In genomic region chr4:133015710-133016651, GRCm38 (mm10) we compare ENCODE assay signal across 8 mouse cellular contexts. TPM values are rescaled to one million over a fixed set of nuclear protein-coding genes. Genes with fewer than 3 reads are reported as not detected.
DNase-seq lines count a peak whose midpoint lies in the region; ATAC-seq and TF ChIP-seq lines count a peak whose summit lies in the region.

No protein-coding gene starts in this region.

- H3K4me3 ChIP-seq in embryonic facial prominence, embryonic 13.5 days, result peak overlapping the region; percentile 91; the same call in 1 of the 2 replicates
- no peak overlapping the region for H3K4me3 ChIP-seq in intestine, postnatal 0 days (ENCODE audit: low read depth, low read length)
- no peak overlapping the region for H3K4me3 ChIP-seq in stomach, embryonic 14.5 days (ENCODE audit: low read depth, low read length)

- no peaks in the 10 kb centered on the region for H3K9me3 ChIP-seq in embryonic facial prominence, embryonic 13.5 days
- no peaks in the 10 kb centered on the region for H3K9me3 ChIP-seq in intestine, postnatal 0 days (ENCODE audit: control insufficient read depth)
- H3K9me3 ChIP-seq in stomach, embryonic 14.5 days (ENCODE audit: control insufficient read depth, low read depth, low read length), result no peaks in the 10 kb centered on the region

- intact Hi-C loops in gastrocnemius, postnatal 14 days (cut with DNase I; ENCODE audit: low total_unique reads), result no loop called here
- intact Hi-C loops in gastrocnemius, postnatal 36 days (cut with DNase I), result loop anchor here (2.0 kb wide), 1 partner anchor 21 kb away; no protein-coding TSS in a partner anchor

- H3K36me3 ChIP-seq in embryonic facial prominence, embryonic 13.5 days, result no peaks in the 10 kb centered on the region
- peaks cover 3% of the 10 kb centered on the region; the same call in 1 of the 2 replicates for H3K36me3 ChIP-seq in intestine, postnatal 0 days (ENCODE audit: control insufficient read depth, insufficient read depth)
- no peaks in the 10 kb centered on the region; the same call in 1 of the 2 replicates for H3K36me3 ChIP-seq in stomach, embryonic 14.5 days (ENCODE audit: control insufficient read depth, insufficient read depth, low read length)

- peak; percentile 51 for DNase-seq in gastrocnemius, postnatal 14 days
- DNase-seq in gastrocnemius, postnatal 36 days, result no peak
- peak; percentile 78 for DNase-seq in 416B (ENCODE audit: low read depth)
- DNase-seq in natural killer cell, adult 2 months (ENCODE audit: low spot score in 2 of 2), result no peak
- no peak for DNase-seq in left cerebral cortex, adult 8-10 months (ENCODE audit: low spot score in 2 of 2)

- peaks cover 79% of the 10 kb centered on the region for H3K4me1 ChIP-seq in embryonic facial prominence, embryonic 13.5 days
- H3K4me1 ChIP-seq in intestine, postnatal 0 days (replicated peaks; ENCODE audit: control insufficient read depth, insufficient read depth, low read length), result peaks cover 11% of the 10 kb centered on the region
- H3K4me1 ChIP-seq in stomach, embryonic 14.5 days (ENCODE audit: control insufficient read depth, insufficient read depth, low read length), result peaks cover 78% of the 10 kb centered on the region

- peak overlapping the region; percentile 61 for H3K9ac ChIP-seq in embryonic facial prominence, embryonic 13.5 days
- H3K9ac ChIP-seq in intestine, postnatal 0 days (ENCODE audit: low read depth, low read length), result no peak overlapping the region; the same call in 1 of the 2 replicates
- H3K9ac ChIP-seq in stomach, embryonic 14.5 days (replicated peaks; ENCODE audit: low read depth, low read length), result 0 out of 2 replicates have a peak overlapping the region, but pooled peaks have one; percentile 14

- no peak for ATAC-seq in embryonic facial prominence, embryonic 13.5 days (ENCODE audit: insufficient number of reproducible peaks, insufficient read depth, low FRiP score, low TSS enrichment, low read depth)
- no peak; the same call in 1 of the 2 replicates for ATAC-seq in intestine, postnatal 0 days
- no peak for ATAC-seq in stomach, embryonic 14.5 days (ENCODE audit: insufficient number of reproducible peaks, insufficient read depth, low FRiP score, low read depth)

- peak overlapping the region; percentile 94 for H3K4me2 ChIP-seq in embryonic facial prominence, embryonic 13.5 days
- peak overlapping the region; percentile 17 for H3K4me2 ChIP-seq in intestine, postnatal 0 days (replicated peaks; ENCODE audit: low read depth)
- peak overlapping the region; percentile 12; the same call in 1 of the 2 replicates for H3K4me2 ChIP-seq in stomach, embryonic 14.5 days (replicated peaks; ENCODE audit: low read depth, low read length)

- TF ChIP-seq CTCF in intestine, postnatal 0 days (IDR thresholded peaks at IDR 0.05; ENCODE audit: low read depth), result peak; percentile 62

- H3K27ac ChIP-seq in embryonic facial prominence, embryonic 13.5 days, result peak overlapping the region; percentile 71
- H3K27ac ChIP-seq in intestine, postnatal 0 days (ENCODE audit: low read depth, low read length), result no peak overlapping the region
- peak overlapping the region; percentile 44 for H3K27ac ChIP-seq in stomach, embryonic 14.5 days (ENCODE audit: low read length)

- H3K27me3 ChIP-seq in embryonic facial prominence, embryonic 13.5 days, result peaks cover under 1% of the 10 kb centered on the region; the same call in 1 of the 2 replicates
- H3K27me3 ChIP-seq in intestine, postnatal 0 days (replicated peaks; ENCODE audit: control insufficient read depth, insufficient read depth, low read length), result no peaks in the 10 kb centered on the region
- H3K27me3 ChIP-seq in stomach, embryonic 14.5 days (ENCODE audit: control insufficient read depth, insufficient read depth, low read length), result no peaks in the 10 kb centered on the region

- WGBS in embryonic facial prominence, embryonic 13.5 days, result 16% methylated on average over 9 of the region's 9 CpGs
- WGBS in intestine, postnatal 0 days, result 31% methylated on average over 9 of the region's 9 CpGs
- 26% methylated on average over 9 of the region's 9 CpGs for WGBS in stomach, embryonic 14.5 days

RNA-seq across cellular contexts. Expression of gene Ahdc1, which starts 4.9 kb away (rescaled TPM):
- total RNA-seq in gastrocnemius, postnatal 14 days (2021), result 10 to 100 TPM; 37.1 to 56.1 TPM
- 10 to 100 TPM; 27.4 to 31.7 TPM for total RNA-seq in gastrocnemius, postnatal 36 days (2021)
- polyA plus RNA-seq in embryonic facial prominence, embryonic 13.5 days (2015; fragmentation: Nextera tagmentation; extraction: Ambion mirVana), result 12.8 and 14.3 TPM in 2 replicates
- 2.4 and 3.1 TPM in 2 replicates for polyA plus RNA-seq in intestine, postnatal 0 days (2015; fragmentation: Nextera tagmentation; extraction: Ambion mirVana)
- 10.3 and 10.7 TPM in 2 replicates for polyA plus RNA-seq in stomach, embryonic 14.5 days (2014; fragmentation: Nextera tagmentation; extraction: Ambion mirVana)
- total RNA-seq in left cerebral cortex, adult 8-10 months (2022), result 100 to 1,000 TPM in 2 of 4 experiments, 10 to 100 TPM in 2; 95.7 to 104 (median 99.7) TPM

RNA-seq across cellular contexts. Expression of gene Fgr, which starts 42.1 kb away (rescaled TPM):
- under 1 TPM; 0.10 to 0.16 TPM for total RNA-seq in gastrocnemius, postnatal 14 days (2021)
- under 1 TPM in 1 of 2 experiments, not detected in 1; 0.10 TPM for total RNA-seq in gastrocnemius, postnatal 36 days (2021)
- polyA plus RNA-seq in embryonic facial prominence, embryonic 13.5 days (2015; fragmentation: Nextera tagmentation; extraction: Ambion mirVana), result 0.10 and 0.28 TPM in 2 replicates
- 2.0 and 2.4 TPM in 2 replicates for polyA plus RNA-seq in intestine, postnatal 0 days (2015; fragmentation: Nextera tagmentation; extraction: Ambion mirVana)
- polyA plus RNA-seq in stomach, embryonic 14.5 days (2014; fragmentation: Nextera tagmentation; extraction: Ambion mirVana), result 0.13 and 0.19 TPM in 2 replicates
- total RNA-seq in left cerebral cortex, adult 8-10 months (2022), result 1 to 10 TPM in 2 of 4 experiments, under 1 TPM in 2; 0.17 to 1.1 (median 0.82) TPM

Comparison
In these comparisons a context has a peak if more than half of its experiments do, and no peak if none do; other contexts are left out.
1. DNase-seq: peak in gastrocnemius, postnatal 14 days (single experiment) and 416B (single experiment); none in gastrocnemius, postnatal 36 days (0 of 2), natural killer cell, adult 2 months (0 of 2) and left cerebral cortex, adult 8-10 months (0 of 2).
2. H3K4me2 ChIP-seq: peak in every context shown above with its lines; median percentile 94 in embryonic facial prominence, embryonic 13.5 days; 17 in intestine, postnatal 0 days; 12 in stomach, embryonic 14.5 days.